Mouse (Mus musculus): ENCODE data around the gene Pdhb. TPM values are rescaled to one million over a fixed set of nuclear protein-coding genes. Genes with fewer than 3 reads are reported as not detected.
"Not testable (repeated sequence)": the region's sequence is repeated elsewhere in the genome, so short reads cannot be mapped to it uniquely, and the experiment has no call there.

Pdhb gene
- total RNA-seq, 2 experiments from 2014 or later, result 353 to 354 TPM

DNA sequence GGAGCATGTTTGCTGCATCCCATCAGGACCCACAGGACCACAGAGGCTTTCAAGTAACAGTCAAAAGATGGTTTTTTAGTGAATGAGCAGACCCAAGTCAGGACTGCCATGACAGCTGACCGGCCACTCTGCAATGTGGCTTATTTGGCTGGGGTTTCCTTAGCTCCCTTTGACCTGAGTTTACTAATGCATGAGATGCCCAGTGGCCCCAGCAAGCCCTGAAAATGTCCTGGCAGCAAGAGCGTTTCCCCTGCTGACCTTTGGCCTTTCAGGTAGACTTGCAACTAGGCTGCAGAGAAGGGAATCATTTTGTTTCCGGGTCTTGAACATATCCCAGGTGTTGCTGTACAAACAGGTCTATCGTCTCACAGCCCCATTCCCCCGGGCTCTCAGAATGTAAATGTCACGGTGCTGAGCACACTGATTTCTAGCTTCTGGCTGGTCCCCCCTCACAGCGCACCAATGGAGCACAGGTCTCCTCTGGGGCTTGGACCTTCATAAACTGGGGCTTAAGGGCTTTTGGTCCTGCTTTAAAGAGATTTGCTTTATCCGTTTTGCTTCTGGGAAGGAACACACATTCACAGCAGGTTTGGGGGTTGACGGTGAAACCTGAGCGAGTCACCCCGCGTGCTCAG, 18.6 kb upstream of the Pdhb start:
- DNase-seq, result no peak

DNA sequence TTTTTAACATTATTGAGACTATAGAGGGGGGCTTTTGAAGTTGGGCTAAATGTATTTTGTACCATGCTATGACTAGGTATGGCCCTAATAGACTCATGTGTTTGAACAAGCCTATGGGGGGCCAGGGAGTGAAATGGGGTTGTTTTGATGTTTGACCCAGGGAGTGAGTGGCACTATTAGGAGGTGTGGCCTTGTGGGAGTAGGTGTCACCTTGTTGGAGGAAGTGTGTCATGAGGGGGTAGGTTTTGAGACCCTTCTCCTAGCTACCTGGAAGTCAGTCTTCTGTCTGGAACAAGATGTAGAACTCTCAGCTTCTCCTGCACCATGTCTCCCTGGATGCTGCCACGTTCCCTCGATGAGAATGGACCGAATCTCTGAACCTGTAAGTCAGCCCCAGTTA, 17.7 kb upstream of the Pdhb start:
- DNase-seq, result no peak

DNA sequence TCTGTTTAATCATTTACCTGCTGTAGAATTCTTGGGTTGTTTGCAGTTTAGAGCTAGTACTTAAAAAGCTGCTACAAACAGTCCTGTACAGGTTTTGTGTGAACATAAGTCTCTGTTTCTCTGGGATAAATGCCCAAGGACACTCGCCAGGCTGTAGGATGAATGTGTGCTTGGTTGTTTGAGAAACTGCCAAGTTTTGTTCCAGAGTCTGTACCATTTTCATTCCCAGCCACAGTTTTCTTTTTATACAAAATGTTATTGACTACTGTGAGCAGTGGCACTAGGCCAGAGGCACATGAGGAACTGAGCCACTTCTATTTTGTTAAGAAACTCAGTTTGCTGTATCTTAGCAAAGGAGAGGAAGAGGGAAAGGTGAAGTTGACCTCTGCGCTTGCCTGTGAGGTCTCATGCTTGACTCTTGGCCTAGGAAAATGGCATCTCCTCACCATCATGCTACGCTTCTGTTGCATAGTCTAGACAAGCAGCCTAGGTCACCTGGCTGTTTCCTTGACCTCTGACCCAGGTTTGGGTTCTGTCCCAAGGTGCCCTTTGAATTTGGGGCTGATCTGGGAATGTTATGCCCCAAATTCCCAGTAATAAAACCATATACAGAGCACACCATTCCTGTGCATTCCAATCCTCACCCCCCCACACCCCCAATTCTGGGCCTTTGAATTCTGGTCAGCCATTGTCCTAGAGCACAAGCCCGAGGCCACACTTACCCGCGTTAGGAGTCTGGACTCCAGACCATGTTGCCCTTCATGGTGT, 13.6 kb upstream of the Pdhb start:
- no peak for DNase-seq

- DNase-seq, result no peak
Observed at GRCm38 (mm10) chr14:8183330-8183729, 10.5 kb upstream of the Pdhb start.

DNA sequence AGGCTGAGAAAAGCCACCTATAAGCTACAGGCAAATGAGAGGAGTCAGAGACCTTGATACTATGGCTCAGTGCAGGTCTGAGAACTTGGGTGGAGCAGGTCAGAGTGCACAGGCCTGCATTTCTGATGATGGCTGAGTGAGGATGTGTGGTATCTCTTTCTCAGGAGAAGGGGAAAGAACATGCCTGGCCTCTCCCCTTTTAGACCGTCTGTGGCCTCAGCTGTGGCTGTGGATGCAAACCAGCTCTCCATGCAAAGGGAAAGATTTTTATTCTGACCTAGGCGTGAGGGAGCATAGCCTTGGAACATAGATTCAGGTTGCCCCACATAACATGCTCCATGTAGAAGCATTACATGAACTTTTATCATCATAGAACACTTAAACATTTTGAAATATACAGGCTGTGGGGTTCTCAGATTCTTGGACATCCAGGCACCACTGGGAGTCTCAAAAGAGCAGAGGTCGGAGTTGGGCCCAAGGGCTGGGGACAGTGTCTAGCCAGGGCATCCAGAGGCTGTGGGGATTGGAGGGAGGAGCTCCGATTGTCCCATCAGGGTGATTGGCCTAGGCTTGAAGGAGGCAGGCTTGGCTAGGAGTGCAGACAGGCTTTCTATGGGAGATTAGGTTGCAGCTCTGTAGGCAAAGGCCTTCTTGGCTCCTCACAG, 7.7 kb upstream of the Pdhb start:
- DNase-seq, result no peak

- DNase-seq, result no peak
Observed at GRCm38 (mm10) chr14:8176251-8176650, 3.4 kb upstream of the Pdhb start.

- no peak for DNase-seq
Observed at GRCm38 (mm10) chr14:8174634-8175033, 1.8 kb upstream of the Pdhb start.

DNA sequence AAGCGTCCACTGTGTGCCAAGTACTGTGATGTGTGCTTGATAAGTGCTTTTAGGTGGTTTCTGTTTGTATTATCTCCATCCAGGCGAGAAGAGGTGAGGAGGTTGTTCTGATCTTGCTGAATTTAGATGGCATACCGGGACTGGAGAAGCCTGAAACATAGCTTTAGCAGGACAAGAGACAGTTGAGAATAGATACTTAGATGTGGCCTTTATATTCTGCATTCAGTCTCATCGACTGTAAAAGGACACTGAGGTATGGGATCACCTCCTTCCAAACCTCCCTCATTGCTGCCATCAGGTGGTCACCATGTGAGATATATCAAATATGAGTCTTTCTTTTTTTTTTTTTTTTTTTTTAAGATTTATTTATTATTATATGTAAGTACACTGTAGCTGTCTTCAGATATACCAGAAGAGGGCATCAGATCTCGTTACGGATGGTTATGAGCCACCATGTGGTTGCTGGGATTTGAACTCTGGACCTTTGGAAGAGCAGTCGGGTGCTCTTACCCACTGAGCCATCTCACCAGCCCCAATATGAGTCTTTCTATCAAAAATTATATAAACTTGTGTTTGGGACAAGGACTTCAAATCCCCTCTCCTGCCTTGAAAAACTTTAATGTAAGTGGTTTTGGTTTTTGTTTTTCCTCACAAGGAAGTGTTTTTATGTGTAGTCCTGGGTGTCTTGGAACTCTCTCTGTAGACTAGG, 871 bp upstream of the Pdhb start:
- DNase-seq, result not testable (repeated sequence)

GRCm38 (mm10) chr14:8164463-8164862, 8.4 kb downstream of the Pdhb start:
- DNase-seq, result no peak

DNA sequence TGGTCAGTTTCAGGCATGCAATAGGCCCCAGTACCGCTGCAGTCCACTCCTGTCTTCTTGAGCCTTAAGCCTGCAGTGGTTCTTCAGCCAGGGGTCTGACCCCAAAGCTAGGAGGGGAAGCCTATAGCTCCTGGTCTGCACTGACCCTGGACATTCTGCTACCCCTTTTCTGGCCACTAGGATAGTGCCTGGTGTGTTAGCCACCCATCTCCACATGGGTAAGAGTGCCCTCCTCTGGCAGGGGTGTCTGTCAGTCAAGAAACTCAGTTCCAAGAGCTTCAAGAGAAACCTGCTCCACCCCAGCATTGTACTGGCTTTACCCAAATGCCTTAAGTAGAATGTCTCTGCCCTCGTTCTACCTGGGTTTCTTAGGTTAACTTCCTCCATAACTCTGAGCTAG, 11.0 kb downstream of the Pdhb start:
- DNase-seq, result no peak

GRCm38 (mm10) chr14:8159141-8159540, 13.7 kb downstream of the Pdhb start:
- no peak for DNase-seq

DNA sequence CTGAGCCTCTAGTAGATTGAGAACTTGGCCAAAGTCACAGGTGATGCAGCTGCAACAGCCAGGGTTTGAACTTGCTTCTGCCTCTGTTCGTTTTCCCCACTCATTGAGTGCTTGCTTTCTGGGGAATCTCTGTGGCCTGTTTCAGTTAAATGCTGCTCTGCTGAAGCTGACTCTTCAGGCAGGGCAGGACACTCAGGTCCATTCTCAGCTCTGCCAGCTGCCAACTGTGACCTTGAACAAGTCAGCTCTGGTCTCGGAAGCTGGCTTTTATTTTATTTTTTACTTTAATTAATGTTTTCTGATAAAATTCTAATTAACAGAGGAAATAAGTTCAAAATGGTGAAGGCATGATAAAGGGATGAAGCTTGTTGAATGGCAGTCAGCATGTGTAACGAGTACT, 14.1 kb downstream of the Pdhb start:
- DNase-seq, result no peak

GRCm38 (mm10) chr14:8156947-8157346, 15.9 kb downstream of the Pdhb start:
- no peak for DNase-seq

GRCm38 (mm10) chr14:8154072-8154471, 18.8 kb downstream of the Pdhb start:
- DNase-seq, result no peak

DNA sequence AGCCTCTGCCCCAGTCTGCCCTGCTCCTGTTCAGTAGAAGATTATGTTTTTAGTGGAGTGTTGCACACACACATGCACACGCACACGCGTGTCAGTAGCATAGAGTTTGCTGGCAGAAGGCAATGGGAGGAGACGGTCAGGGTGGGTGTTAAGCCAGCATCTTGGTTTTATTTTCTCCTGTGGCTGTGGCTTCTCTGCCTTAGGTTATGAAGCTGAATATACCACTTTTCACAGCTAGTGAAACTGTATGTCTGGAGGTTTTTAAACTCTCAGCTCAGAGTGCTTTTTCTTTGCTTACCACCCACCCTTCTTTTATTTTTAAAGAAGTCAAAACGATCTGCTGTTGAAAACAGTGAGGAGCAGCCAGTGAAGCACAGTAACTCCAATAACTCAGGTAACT, 21.1 kb downstream of the Pdhb start:
- no peak for DNase-seq

- DNase-seq, result no peak
Observed at GRCm38 (mm10) chr14:8148842-8149241, 24.0 kb downstream of the Pdhb start.

GRCm38 (mm10) chr14:8146611-8147223, 26.1 kb downstream of the Pdhb start:
- DNase-seq, result no peak

- DNase-seq, result no peak
Observed at GRCm38 (mm10) chr14:8145594-8146558, 26.9 kb downstream of the Pdhb start.

DNA sequence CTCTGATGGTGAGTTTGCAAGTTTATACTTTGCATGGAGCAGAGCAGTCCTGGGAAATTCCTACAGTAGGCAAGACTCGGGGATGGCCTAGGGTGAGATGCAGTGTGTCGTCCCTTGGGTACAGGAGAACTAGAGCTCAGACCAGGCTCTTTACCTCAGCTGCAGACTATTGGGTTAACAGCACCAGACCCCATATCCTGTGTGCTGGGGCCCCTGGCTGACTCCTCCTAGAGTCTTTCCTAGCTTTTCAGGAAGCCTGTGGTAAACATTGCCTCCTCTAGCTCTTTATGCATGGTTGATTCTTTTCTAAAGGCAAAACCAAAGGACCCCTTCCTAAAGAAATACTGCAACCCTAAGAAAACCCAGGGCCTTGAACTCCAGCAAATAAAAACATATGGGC, 31.7 kb downstream of the Pdhb start:
- DNase-seq, result no peak

DNA sequence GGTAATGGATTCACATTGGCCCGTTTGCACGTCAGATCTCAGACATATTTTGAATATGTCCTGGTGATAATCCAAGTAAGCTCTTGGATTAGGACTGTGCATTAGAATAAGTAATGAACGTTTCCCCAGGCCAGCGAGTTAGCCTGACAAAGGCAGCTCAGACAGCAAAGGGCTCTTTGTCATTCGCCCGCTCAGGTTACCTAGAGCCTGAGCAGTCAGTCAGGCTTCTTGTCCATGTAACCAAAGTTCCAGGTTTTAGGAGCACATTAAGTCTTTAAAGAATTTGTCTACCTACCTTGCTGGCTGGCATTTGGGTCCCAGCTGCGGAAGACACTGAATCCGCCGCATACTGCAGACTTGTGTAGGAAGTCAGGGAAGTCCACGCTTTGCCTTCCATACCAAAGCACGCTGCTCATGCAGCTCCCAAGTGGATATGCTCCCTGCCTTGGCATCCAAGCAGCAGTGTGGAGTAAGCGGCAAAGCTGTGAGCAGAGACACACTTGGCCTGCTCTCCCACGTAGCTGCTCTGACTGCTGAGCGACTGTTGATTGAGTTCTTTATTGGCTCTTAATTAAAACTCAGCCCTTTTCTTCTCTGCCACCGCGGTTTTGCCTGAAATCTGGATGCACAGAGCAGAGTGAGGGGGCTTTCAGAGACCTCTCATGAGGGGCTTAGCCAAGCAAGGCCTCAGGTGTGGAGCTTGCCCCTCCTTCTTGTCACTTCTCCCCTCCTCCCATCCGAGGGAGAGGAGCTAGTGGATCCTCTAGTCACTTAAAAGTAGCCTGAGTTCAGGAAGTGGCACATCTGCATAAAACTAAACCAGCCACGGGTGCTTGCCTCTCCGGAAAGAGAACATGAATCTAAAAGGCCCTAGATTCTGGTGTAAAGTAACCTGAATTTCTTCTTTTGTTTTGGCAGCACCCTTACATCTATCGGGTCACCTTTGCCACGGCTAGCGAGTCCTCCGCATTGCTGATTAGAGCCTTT, 32.8 kb downstream of the Pdhb start:
- no peak for DNase-seq
